Mouse (Mus musculus): Measurements from ENCODE around the gene Ap5m1. TPM values are rescaled to one million over a fixed set of nuclear protein-coding genes. Genes with fewer than 3 reads are reported as not detected.

The Ap5m1 gene
- 30.8 and 32.3 TPM in 2 replicates for polyA plus RNA-seq (2016; fragmentation: Nextera tagmentation; extraction: Ambion mirVana)

- peaks cover 36% of the 10 kb centered on the region for H3K4me1 ChIP-seq
- peak within 1 kb of the TSS; percentile 98 for H3K4me3 ChIP-seq
- H3K9me3 ChIP-seq, result no peaks in the 10 kb centered on the region
- H3K27me3 ChIP-seq (ENCODE audit: poor library complexity, severe bottlenecking), result no peaks in the 10 kb centered on the region
- H3K36me3 ChIP-seq (replicated peaks), result peaks cover 6% of the 10 kb centered on the region
- DNase-seq (ENCODE audit: extremely low spot score, low spot score), result no peak
- H3K27ac ChIP-seq, result peak within 1 kb of the TSS; percentile 99
- WGBS, result under 1% methylated on average over 58 of the region's 62 CpGs
These were observed at the start of gene Ap5m1 for GRCm38 (mm10) chr14:49065529-49066273. TSS of gene Ap5m1 (plus strand) at chr14:49066097.

DNA sequence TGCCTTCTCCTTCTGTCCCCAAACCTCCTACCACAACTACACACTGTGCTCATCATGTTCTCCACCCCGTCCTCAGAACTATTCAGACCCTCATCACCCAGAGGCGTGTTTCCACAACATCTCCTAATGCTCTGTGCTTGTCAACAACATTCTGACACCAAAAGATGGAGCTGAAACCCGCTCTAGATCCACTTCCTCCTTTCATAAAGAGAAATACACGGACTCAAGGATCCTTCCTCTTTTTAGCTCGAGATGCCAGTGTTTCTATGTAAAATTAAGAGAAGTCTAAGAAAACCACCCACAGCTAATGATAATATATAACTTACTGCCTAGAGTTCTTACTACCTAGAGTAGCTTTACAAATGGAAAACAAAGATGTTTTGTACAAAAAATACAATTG is 46.1 kb upstream of the Ap5m1 start:
- 93% methylated on average over 5 of the region's 5 CpGs for WGBS
- H3K9me3 ChIP-seq, result no peaks in the 10 kb centered on the region
- no peak overlapping the region for H3K27ac ChIP-seq
- peaks cover 77% of the 10 kb centered on the region for H3K36me3 ChIP-seq (replicated peaks)
- H3K4me1 ChIP-seq, result no peaks in the 10 kb centered on the region
- H3K27me3 ChIP-seq (ENCODE audit: poor library complexity, severe bottlenecking), result no peaks in the 10 kb centered on the region
- DNase-seq (ENCODE audit: extremely low spot score, low spot score), result no peak
- no peak overlapping the region for H3K4me3 ChIP-seq

DNA sequence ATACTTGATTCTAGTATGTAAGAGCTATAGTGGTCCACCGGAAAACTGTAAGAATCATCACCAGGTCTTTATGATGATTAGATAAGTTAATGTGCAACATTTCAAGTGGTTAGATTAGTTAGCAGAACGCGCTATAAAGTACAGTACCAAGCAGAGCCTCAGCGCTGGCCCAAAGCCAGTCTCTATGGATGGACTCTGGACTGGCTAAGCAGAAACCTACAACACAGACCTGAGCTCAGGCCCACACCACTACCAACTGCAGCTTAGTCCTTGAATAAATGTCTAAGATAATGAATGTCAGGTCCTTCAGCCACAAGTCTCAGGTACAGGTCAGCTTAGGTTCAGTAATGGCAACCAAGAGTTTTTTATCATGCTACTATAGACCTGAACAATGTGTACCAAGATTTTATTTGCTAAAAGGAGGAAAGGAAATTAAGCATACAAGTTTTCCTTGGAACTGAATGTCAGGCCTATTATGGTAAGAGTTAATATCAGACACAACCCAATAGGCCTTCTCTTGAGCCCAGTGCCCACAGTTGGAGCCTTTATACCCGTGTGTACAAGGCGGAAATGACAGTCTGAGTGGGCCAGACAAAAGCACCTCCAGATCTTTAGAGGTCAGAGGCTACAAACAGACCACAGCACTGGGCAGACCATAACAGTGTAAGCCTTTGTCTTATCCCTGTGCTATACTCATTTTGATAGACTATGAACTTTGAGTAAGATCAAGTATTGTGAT is 38.7 kb upstream of the Ap5m1 start:
- WGBS, result 91% methylated on average over 6 of the region's 6 CpGs
- Histone ChIP-seq H3K27ac (no peak overlapping the region), H3K36me3 (replicated peaks) (peaks cover 72% of the 10 kb centered on the region), H3K4me1 (no peaks in the 10 kb centered on the region), H3K27me3 (ENCODE audit: poor library complexity, severe bottlenecking) (no peaks in the 10 kb centered on the region), H3K9me3 (peaks cover 5% of the 10 kb centered on the region), H3K4me3 (no peak overlapping the region)
- DNase-seq (ENCODE audit: extremely low spot score, low spot score), result no peak

- DNase-seq (ENCODE audit: extremely low spot score, low spot score), result no peak
- Histone ChIP-seq H3K27me3 (ENCODE audit: poor library complexity, severe bottlenecking) (no peaks in the 10 kb centered on the region), H3K4me3 (no peak overlapping the region), H3K4me1 (no peaks in the 10 kb centered on the region), H3K9me3 (peaks cover 5% of the 10 kb centered on the region), H3K27ac (no peak overlapping the region), H3K36me3 (replicated peaks) (peaks cover 72% of the 10 kb centered on the region)
- WGBS, result 76% methylated on average over 3 of the region's 3 CpGs
These were observed 38.0 kb upstream of the Ap5m1 start for GRCm38 (mm10) chr14:49027779-49028368.

- WGBS, result 94% methylated on average over 5 of the region's 5 CpGs
- H3K4me3 ChIP-seq, result no peak overlapping the region
- H3K27ac ChIP-seq, result no peak overlapping the region
- H3K4me1 ChIP-seq, result no peaks in the 10 kb centered on the region
- H3K9me3 ChIP-seq, result peaks cover 5% of the 10 kb centered on the region
- no peak for DNase-seq (ENCODE audit: extremely low spot score, low spot score)
- H3K27me3 ChIP-seq (ENCODE audit: poor library complexity, severe bottlenecking), result no peaks in the 10 kb centered on the region
- H3K36me3 ChIP-seq (replicated peaks), result peaks cover 77% of the 10 kb centered on the region
These were observed 36.9 kb upstream of the Ap5m1 start for GRCm38 (mm10) chr14:49028991-49029390.

DNA sequence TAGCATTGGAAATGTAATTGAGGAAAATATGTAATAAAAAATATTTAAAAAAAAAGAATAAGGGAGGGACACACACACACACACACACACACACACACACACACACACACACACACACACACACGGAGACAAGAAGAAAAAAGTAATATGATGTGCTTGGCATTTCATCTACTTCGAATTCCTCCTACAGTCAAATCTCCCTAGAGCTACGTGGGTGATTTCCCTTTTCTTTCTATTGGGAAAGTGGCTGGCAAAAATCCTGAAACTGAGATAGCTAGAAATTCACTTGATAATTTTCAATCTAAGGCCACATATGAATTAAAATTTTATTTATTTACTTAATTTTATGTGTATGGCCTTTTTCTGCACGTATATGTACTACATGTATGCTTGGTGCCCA is 20.3 kb upstream of the Ap5m1 start:
- Histone ChIP-seq H3K36me3 (replicated peaks) (peaks cover 46% of the 10 kb centered on the region), H3K4me1 (no peaks in the 10 kb centered on the region), H3K9me3 (no peaks in the 10 kb centered on the region), H3K27ac (no peak overlapping the region), H3K4me3 (no peak overlapping the region), H3K27me3 (ENCODE audit: poor library complexity, severe bottlenecking) (no peaks in the 10 kb centered on the region)
- 87% methylated on average over 4 of the region's 4 CpGs for WGBS
- DNase-seq (ENCODE audit: extremely low spot score, low spot score), result no peak

- no peaks in the 10 kb centered on the region for H3K27me3 ChIP-seq (ENCODE audit: poor library complexity, severe bottlenecking)
- no peak overlapping the region for H3K27ac ChIP-seq
These were observed 16.4 kb upstream of the Ap5m1 start for GRCm38 (mm10) chr14:49049492-49049891.

GRCm38 (mm10) chr14:49063838-49064237 is 2.1 kb upstream of the Ap5m1 start:
- H3K4me3 ChIP-seq, result no peak overlapping the region
- H3K27ac ChIP-seq, result no peak overlapping the region
- H3K9me3 ChIP-seq, result no peaks in the 10 kb centered on the region
- peaks cover 30% of the 10 kb centered on the region for H3K4me1 ChIP-seq
- H3K36me3 ChIP-seq (replicated peaks), result peaks cover 11% of the 10 kb centered on the region
- H3K27me3 ChIP-seq (ENCODE audit: poor library complexity, severe bottlenecking), result no peaks in the 10 kb centered on the region
- 86% methylated on average over 2 of the region's 2 CpGs for WGBS
- no peak for DNase-seq (ENCODE audit: extremely low spot score, low spot score)

More at GRCm38 (mm10) chr14:49049492-49049891, 16.4 kb upstream of the Ap5m1 start:
- peaks cover 39% of the 10 kb centered on the region for H3K36me3 ChIP-seq (replicated peaks)
- no peaks in the 10 kb centered on the region for H3K4me1 ChIP-seq
- H3K4me3 ChIP-seq, result no peak overlapping the region
- no peak for DNase-seq (ENCODE audit: extremely low spot score, low spot score)
- no peaks in the 10 kb centered on the region for H3K9me3 ChIP-seq

DNA sequence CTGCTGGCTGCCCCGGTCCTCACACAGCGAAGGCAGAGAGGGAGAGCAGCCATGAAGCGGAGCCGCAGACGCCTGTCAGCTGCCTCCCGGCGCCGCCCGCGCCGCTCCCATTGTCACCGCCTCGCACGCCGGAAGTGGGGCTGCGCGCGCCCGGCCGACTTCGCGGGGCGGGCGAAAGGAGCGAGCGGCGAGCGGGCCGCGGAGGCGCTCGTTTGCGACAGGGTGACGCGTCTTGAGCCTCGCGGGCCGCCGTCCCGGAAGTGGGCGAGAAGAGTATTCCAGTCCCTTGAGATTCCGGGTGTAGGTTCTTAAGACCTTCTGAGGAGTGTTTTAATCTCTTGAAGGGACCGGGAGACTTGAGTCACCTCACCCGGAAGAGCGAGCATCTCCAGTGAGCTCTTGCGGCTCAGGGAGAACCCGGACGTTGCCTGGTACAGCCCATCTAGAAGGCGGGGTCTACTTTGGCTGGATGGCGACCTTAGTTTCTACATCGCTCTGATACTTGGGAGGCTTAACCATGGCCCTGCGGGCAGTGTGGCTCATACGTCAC is 452 bp downstream of the Ap5m1 start, which contains the start of gene Exoc5:
TSS of gene Exoc5 (minus strand) at position 380 of the 550 bp plus-strand sequence.
- peak; percentile 91 for DNase-seq (ENCODE audit: extremely low spot score, low spot score)
- Histone ChIP-seq H3K9me3 (no peaks in the 10 kb centered on the region), H3K27ac (peak within 1 kb of the TSS; percentile 99), H3K4me3 (peak within 1 kb of the TSS; percentile 98), H3K27me3 (ENCODE audit: poor library complexity, severe bottlenecking) (no peaks in the 10 kb centered on the region), H3K4me1 (peaks cover 36% of the 10 kb centered on the region), H3K36me3 (replicated peaks) (peaks cover 5% of the 10 kb centered on the region)
- WGBS, result under 1% methylated on average over 53 of the region's 53 CpGs

GRCm38 (mm10) chr14:49072837-49073236 is 6.9 kb downstream of the Ap5m1 start:
- H3K4me3 ChIP-seq, result no peak overlapping the region
- H3K27me3 ChIP-seq (ENCODE audit: poor library complexity, severe bottlenecking), result no peaks in the 10 kb centered on the region
- H3K9me3 ChIP-seq, result no peaks in the 10 kb centered on the region
- H3K36me3 ChIP-seq (replicated peaks), result peaks cover 20% of the 10 kb centered on the region
- WGBS, result 93% methylated on average over 2 of the region's 2 CpGs
- no peak overlapping the region for H3K27ac ChIP-seq
- peaks cover 9% of the 10 kb centered on the region for H3K4me1 ChIP-seq
- DNase-seq (ENCODE audit: extremely low spot score, low spot score), result no peak

- H3K36me3 ChIP-seq (replicated peaks), result peaks cover 26% of the 10 kb centered on the region
- no peaks in the 10 kb centered on the region for H3K9me3 ChIP-seq
- 0 out of 2 replicates have a peak, but pooled peaks cover 7% of the 10 kb centered on the region for H3K4me1 ChIP-seq
- H3K4me3 ChIP-seq, result no peak overlapping the region
- 95% methylated on average over 7 of the region's 7 CpGs for WGBS
- no peak for DNase-seq (ENCODE audit: extremely low spot score, low spot score)
- H3K27me3 ChIP-seq (ENCODE audit: poor library complexity, severe bottlenecking), result no peaks in the 10 kb centered on the region
- no peak overlapping the region for H3K27ac ChIP-seq
These were observed 8.0 kb downstream of the Ap5m1 start for GRCm38 (mm10) chr14:49073896-49074295.

DNA sequence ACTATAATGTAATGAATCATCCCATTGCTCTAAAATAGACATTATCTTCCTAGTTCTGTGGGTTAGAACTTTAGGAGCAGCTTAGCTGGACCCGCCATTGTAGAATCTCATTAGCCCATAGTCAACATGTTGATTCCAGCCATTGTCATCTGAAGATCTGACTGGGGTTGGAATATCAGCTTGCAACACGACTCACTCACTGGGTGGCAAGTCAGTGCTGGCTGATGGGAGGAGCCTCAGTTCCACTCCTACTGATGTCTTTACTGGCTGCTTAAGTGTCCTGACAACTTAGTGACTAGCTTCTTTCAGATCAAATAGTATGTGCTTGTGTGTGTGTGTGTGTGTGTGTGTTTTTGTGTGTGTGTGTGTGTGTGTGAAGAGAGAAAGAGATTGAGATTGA is 8.5 kb downstream of the Ap5m1 start:
- Histone ChIP-seq H3K27me3 (ENCODE audit: poor library complexity, severe bottlenecking) (no peaks in the 10 kb centered on the region), H3K9me3 (no peaks in the 10 kb centered on the region), H3K4me1 (0 out of 2 replicates have a peak, but pooled peaks cover 4% of the 10 kb centered on the region), H3K4me3 (no peak overlapping the region), H3K36me3 (replicated peaks) (peaks cover 28% of the 10 kb centered on the region), H3K27ac (no peak overlapping the region)
- DNase-seq (ENCODE audit: extremely low spot score, low spot score), result no peak
- WGBS, result 75% methylated on average over 2 of the region's 2 CpGs

Data from forebrain, embryonic 10.5 days (tissue).